Mouse (Mus musculus) spleen, postnatal 10 days (tissue): Measurements from ENCODE around the gene Tmeff2.

Experiments
- DNase-seq, 2 experiments: peaks; one replicate each; pipeline ENCODE4 v3.0.0; 2021 to 2022; ENCODE audit warnings: low spot score in 2 of 2

The Tmeff2 gene

GRCm38 (mm10) chr1:51199088-51199830 lies 298.8 kb downstream of the Tmeff2 start:
- no peak for DNase-seq

- no peak for DNase-seq
Observed at GRCm38 (mm10) chr1:51199954-51200353, 299.5 kb downstream of the Tmeff2 start.

GRCm38 (mm10) chr1:51215631-51216030 lies 315.2 kb downstream of the Tmeff2 start:
- DNase-seq: no peak

DNA sequence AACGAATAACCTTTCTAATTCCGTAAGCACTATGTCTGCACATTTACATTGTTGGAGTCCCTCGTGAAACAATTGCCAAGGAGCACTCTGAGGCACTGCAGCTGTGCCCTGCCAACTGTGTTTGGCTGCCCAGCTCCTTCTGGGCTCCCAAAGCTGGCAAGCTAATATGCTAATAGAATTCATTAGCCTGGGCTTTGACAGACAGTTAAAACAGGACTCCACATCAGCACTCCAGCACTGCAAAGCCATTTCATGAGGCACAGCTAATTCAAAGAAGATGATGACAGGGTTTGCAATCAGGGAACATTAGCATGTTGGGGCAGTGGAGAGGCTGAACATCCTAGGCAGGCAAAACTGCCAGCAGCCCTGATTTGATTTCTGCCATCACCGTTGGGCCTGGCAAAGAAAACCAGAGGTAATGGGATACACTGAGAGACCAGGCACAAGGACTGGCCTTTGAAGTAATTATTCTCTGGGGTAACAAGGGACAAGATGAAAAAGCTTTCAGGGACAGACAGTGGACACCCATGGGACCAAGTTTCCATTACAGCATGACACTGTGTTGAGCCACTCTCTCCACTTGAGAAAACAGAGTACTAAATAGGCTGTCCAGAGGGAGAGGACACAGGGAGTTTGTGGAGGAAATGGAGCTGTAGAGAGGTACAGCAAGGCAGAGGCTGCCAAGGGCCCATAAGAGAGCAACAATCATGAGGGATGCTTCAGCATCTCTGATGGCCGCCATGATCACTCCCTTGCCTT lies 316.0 kb downstream of the Tmeff2 start:
- no peak for DNase-seq

DNA sequence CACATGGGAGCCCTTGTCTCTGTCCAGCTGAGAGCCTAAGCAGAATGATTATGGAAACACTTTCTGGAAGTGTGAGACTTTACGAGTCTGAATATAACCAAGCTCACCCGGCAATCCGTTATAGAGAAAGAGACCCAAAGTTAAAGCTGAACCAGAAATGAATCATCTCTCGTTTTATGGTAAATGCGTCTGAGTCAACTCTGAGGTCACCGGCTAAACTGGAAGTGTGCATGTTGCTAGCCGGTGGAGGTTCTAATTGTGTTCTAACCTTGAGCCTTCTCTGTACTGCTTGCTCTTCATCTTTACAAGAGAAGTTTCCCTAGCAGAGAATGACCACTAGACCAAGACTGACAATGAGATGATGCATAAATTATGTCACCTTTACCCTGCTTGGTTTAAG lies 316.8 kb downstream of the Tmeff2 start:
- DNase-seq: no peak

GRCm38 (mm10) chr1:51225156-51225555 lies 324.7 kb downstream of the Tmeff2 start:
- no peak for DNase-seq
